Mouse (Mus musculus) embryo, embryonic 9.5 days (tissue): ENCODE results near the gene Adcy1.

ENCODE experiments used
- DNase-seq: peaks from one replicate; pipeline ENCODE4 v3.0.0-alpha.2; 2017; ENCODE audit errors: extremely low spot score

Adcy1 gene

GRCm38 (mm10) chr11:7135301-7135700 is 72.0 kb downstream of the Adcy1 start:
- no peak for DNase-seq

DNA sequence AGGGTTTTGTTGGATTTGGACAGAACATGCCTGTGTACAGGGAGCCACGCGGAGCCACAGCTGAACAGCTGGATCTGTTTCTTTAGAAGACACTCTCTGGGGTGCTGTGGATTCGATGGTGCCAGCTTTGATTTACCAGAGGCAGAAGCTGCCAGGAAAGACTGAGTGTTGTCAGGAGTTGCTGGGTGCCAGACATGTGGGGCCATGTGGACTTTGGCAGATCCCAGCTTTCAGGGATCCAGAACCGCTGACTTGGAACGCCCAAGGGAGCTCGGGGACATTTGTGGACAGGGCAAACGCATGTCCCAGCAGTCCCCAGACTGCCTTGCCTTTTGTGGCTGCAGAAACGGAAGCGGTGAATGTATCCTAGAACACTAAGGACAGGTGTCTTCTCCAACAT is 72.5 kb downstream of the Adcy1 start:
- DNase-seq, result no peak

- DNase-seq, result no peak
Measured at GRCm38 (mm10) chr11:7136246-7136855, 73.1 kb downstream of the Adcy1 start.

- DNase-seq, result no peak
Measured at GRCm38 (mm10) chr11:7138370-7138769, 75.1 kb downstream of the Adcy1 start.

- DNase-seq, result peak; percentile 42
Measured at GRCm38 (mm10) chr11:7140449-7140848, 77.2 kb downstream of the Adcy1 start.

DNA sequence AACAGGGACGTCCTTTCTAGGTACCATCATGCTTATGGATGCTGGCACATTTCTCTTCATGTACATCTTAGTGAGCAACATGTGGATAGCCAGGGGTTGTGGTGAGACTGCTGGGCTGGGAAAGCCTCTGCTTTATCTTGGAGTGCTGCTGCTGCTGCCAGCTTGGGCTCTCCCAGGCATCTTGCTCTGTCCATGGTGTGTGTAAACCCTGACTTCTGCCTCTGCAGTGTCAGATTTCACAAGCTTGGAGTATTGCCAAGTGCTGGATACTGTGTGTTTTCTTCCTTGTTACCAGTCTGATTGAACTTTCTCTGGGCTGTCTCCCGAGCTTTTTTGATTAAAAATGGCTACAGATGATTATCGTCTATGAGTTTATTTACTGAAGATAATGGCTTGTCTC is 79.4 kb downstream of the Adcy1 start:
- DNase-seq, result no peak

- peak; percentile 20 for DNase-seq
Measured at GRCm38 (mm10) chr11:7144369-7144768, 81.1 kb downstream of the Adcy1 start.

GRCm38 (mm10) chr11:7145221-7145620 is 81.9 kb downstream of the Adcy1 start:
- DNase-seq, result no peak

- DNase-seq, result no peak
Measured at GRCm38 (mm10) chr11:7147536-7147935, 84.2 kb downstream of the Adcy1 start.

GRCm38 (mm10) chr11:7147945-7148344 is 84.7 kb downstream of the Adcy1 start:
- no peak for DNase-seq

GRCm38 (mm10) chr11:7149471-7149870 is 86.2 kb downstream of the Adcy1 start:
- no peak for DNase-seq

- DNase-seq, result no peak
Measured at GRCm38 (mm10) chr11:7150511-7150910, 87.2 kb downstream of the Adcy1 start.

DNA sequence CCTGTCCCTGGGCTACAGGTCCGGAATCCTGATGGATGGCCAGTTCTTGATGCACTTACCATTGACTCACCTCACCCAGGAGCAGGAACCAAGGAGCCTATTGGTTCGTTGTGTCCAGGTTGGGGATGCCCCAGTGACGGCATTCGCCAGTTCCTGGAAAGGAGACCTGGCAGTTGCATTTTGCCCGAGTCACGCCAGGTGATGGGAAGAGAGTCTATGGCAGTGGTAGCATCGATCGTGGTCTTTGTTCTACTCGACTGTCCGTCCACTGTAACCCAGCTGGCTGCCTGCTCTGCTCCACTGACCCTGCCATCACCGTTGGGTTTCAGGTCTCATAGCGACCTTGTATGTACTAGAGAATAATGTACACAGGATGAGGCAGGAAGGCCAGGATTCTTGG is 89.1 kb downstream of the Adcy1 start:
- DNase-seq, result no peak

DNA sequence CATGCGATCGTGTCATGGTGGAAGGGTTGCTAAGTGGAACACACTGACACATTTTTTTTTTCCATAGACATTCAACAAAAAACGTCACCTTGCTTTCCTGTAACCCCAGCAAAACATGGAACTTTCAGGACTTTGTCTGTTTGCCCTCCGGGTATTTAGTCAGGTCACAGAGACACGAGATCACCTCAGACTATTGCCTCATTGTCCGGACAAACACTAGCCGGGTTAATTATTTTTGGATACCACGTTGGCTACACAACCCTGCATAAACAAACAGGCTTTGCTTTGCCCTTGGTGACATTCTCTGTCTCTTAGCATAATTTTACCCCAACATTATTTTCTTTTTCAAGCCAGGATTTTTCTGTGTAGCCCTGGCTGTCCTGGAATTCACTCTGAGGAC is 89.8 kb downstream of the Adcy1 start:
- no peak for DNase-seq

- DNase-seq, result no peak
Measured at GRCm38 (mm10) chr11:7156427-7156826, 93.1 kb downstream of the Adcy1 start.

DNA sequence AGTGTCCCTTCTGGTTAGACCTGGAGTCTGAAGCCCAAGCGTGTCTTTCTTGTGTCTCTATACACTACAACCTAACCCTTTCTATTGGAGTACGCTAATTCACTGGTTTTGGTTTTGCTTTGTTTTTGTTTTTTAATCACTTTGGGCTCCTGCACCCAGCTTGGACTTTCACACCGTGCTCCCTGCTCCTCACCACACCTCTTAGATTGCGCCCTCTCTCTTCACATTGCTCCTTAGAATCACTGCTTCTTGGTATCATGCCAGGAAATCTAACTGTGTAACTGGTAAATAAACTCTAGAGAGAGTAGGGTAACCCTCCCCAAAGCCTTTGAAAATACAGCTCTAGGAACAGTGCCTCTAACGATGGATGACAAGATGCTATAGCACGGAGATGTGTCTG is 94.9 kb downstream of the Adcy1 start:
- no peak for DNase-seq

- DNase-seq, result no peak
Measured at GRCm38 (mm10) chr11:7160146-7160545, 96.9 kb downstream of the Adcy1 start.

DNA sequence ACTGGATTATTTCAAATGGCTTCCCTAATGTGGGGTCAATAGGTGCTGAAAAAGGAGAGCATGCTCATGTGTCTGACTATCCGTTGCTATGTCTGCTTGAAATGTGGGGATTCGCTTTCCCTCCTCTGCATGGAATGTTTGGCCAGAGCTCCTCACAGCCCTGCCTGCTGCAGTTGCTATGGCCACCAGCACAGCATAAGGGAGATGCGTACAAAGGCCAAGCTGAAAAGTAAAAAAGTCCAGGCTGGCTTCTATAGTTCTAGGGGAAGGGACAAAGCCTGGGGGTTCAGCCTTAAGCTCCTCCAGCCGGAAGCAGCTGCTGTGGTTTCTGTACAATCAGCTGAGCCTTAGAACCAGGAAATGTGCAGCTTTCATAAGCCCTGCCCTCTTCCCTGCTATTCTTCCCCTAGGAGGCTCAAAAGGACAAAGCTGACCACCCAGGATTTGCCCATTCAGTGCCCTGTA is 97.4 kb downstream of the Adcy1 start:
- DNase-seq, result no peak

DNA sequence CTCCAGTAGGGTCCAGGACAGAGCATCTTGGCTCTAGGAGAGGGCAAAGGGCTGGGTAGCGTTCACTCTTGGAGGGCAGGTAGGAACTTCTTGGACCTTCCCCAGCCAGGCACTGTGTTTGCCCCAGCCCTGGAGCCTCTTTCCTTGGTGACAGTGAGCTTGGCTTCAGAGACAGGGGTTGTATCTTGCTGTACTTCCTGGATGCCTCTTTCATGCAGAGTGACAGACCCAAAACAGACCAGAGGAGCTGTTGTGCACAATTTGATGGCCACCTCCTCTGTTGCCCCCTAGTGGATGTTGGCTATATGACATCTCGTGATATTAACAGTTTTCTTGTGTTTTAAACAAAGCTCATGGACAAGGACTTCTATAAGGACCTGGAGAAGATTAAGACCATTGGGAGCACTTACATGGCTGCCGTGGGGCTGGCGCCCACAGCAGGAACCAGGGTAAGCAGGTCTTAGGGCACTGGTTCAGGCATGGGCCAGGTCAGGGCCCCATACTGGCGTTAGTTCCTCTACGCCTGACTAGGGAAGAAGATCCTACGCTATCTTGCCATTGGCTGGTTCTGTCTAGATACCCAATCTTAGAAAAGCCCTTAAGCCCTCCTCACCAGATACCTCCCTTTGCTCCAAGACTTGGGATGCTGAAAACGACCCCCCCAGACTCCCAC is 98.3 kb downstream of the Adcy1 start:
- peak; percentile 54 for DNase-seq

- no peak for DNase-seq
Measured at GRCm38 (mm10) chr11:7164416-7164815, 101.1 kb downstream of the Adcy1 start.

DNA sequence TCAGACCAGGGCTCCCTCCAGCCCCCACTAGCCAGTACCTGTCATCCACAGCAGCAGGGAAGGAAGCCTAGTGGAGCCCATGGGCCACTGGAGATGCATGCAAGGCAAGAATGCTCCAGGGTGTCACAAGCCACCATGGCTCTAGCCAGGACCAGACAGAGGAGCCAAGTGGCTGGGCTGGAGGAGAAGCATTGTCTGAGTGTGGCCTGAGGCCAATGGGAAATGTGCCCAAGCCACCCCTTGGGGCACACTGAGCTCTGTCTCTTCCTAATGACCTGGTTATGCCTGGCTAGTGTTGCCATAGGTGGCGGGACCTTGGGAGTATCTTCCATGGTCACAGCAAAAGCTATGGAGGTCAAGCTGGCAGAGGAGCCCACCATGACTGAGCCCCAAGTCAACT is 106.4 kb downstream of the Adcy1 start:
- DNase-seq, result no peak

DNA sequence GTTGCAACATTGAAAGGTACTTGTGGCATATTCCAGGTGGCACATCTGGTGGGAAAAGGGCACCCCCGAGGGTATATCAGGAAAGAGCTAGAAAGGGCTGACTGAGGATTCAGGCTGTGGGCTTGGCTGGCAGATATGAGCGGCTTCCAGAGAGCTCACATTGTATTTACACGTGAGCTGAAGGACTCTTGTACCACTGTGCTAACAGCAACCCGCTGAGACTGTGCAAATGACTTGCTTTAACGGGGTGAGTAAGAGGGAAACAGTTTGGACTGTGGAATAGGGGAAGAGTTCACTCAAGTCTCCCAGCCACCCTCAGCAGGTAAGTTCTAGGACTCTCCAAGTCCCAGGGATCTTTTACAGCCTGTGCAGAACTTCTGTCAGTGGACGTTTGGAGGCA is 110.4 kb downstream of the Adcy1 start:
- DNase-seq, result no peak

- DNase-seq, result no peak
Measured at GRCm38 (mm10) chr11:7178724-7179123, 115.4 kb downstream of the Adcy1 start.

DNA sequence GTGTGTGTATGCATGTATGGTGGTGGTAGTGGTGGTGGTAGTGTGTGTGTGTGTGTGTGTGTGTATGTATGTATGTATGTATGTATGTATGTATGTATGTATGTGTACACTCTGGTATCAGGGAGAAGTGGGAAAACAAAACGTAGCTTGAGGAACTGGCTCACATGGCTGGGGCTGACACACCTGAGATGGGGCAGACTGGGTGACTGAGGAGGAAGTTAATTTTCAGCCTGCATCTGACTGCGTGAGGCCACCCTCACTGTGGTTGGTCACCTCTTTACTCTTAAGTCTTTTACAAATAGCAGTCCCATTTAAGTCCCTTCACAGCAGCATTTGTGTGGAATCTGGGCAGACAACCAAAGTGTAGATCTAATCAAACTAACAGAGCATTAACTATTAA is 116.0 kb downstream of the Adcy1 start:
- no peak for DNase-seq
